Mouse (Mus musculus): Measurements from ENCODE around the gene Adgrg1. TPM values are rescaled to one million over a fixed set of nuclear protein-coding genes. Genes with fewer than 3 reads are reported as not detected.

Adgrg1 gene
- polyA plus RNA-seq (2012; rRNA removed), result 468 and 636 TPM in 2 replicates

DNA sequence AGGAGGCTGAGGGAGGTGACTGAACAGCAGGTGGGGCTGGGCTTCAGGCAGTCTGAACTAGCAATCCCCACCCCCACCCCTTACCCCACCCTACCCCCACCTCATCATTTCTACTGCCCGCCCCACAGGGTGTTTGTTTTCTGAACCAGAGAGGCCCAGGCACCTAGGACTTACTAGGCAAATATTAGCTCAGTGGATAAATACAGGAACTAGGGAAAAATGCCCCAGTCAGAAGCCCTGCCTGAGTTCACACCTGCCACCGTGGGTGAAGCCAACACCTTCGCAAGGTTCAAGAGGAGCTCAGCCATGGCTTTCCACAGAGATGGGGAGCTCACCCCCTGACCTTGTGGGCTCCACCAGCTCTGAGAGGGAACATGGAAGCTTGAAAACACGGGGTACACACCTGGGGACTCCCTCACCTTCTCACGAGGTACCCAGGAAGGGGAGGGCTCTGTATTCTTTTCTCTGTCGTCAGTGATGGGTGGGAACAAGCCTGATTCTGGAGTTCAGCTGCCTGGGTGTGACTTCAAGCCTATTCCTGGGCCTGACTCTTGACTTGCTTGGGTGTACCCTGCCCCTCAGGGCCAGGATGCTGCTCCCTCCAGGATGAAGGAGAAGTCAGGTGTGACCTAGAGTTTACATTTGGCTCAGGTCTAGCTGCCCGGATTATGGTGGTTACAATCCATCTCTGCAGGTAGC lies at the start of gene Adgrg1:
Gene Adgrg1 (plus strand): TSS at position 285 of the 699 bp plus-strand sequence.
- no peak for DNase-seq (ENCODE audit: low read depth)
- TF ChIP-seq POLR2A (IDR thresholded peaks at IDR 0.05; ENCODE audit: borderline replicate concordance, extremely low read depth, insufficient read depth, insufficient read length, poor library complexity, severe bottlenecking) (no peak), CTCF (IDR thresholded peaks at IDR 0.05; ENCODE audit: borderline replicate concordance, extremely low read depth, insufficient read depth, insufficient read length) (no peak)

DNA sequence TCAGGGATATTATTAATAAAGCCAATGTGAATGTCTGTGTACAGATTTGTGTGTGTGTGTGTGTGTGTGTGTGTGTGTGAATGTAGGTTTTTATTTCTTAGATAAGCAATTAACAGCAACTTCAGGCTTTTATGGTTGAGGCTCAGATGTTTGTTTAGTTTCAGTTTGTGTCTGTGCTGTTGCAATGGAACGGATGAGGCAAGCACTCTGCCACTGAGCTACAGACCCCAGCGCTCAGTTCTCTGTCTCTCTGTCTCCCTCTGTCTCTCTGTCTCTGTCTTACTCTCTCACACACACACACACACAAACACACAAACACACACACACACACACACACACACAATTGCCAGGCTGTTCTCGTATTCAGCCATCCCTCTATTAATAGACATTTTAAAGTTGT lies 46.3 kb upstream of the Adgrg1 start:
- TF ChIP-seq CTCF (IDR thresholded peaks at IDR 0.05; ENCODE audit: borderline replicate concordance, extremely low read depth, insufficient read depth, insufficient read length) (no peak), POLR2A (IDR thresholded peaks at IDR 0.05; ENCODE audit: borderline replicate concordance, extremely low read depth, insufficient read depth, insufficient read length, poor library complexity, severe bottlenecking) (no peak)
- DNase-seq (ENCODE audit: low read depth), result no peak

DNA sequence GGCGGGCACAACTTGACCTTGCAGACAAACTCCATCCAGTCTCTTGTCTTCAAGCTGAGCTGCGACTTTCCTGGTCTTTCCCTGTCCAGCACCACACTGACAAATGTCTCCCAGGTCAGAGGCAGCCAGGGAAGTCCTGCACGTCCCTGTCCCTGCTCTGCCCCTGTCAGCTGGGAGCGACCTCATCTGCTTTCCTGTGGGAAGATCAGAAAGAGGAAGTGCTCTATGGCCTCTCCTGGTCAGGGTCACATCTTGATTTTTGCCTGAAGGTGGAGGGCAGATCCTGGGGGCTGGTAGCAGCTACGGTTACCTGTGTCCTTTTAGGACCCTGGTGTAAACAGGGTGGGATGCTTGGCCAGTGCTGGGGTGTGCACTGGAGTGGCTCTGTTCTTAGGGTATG lies 40.6 kb upstream of the Adgrg1 start:
- no peak for DNase-seq (ENCODE audit: low read depth)

DNA sequence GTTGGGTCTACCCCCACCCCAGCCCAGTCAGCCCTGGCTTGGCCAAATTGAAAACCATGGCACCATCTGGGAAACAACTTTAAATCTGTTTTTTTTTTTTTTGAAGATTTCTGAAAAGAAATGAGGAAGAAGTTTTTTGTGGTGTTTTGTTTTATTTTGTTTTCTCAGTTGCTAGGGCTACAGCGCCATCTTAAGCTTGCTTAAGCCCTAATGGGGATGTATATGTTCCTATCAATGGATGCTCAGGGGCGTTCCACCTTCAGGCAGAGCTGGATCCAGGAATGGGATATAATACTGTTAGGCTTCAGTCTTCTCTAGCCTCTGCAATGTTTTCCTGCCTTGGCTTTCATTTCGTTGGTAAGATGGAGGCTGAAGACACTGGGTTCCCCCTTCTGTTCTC lies 39.4 kb upstream of the Adgrg1 start:
- TF ChIP-seq CTCF (IDR thresholded peaks at IDR 0.05; ENCODE audit: borderline replicate concordance, extremely low read depth, insufficient read depth, insufficient read length) (no peak), POLR2A (IDR thresholded peaks at IDR 0.05; ENCODE audit: borderline replicate concordance, extremely low read depth, insufficient read depth, insufficient read length, poor library complexity, severe bottlenecking) (no peak)
- no peak for DNase-seq (ENCODE audit: low read depth)

More for the DNA sequence above, 40.6 kb upstream of the Adgrg1 start:
- TF ChIP-seq POLR2A (IDR thresholded peaks at IDR 0.05; ENCODE audit: borderline replicate concordance, extremely low read depth, insufficient read depth, insufficient read length, poor library complexity, severe bottlenecking) (no peak), CTCF (IDR thresholded peaks at IDR 0.05; ENCODE audit: borderline replicate concordance, extremely low read depth, insufficient read depth, insufficient read length) (no peak)

DNA sequence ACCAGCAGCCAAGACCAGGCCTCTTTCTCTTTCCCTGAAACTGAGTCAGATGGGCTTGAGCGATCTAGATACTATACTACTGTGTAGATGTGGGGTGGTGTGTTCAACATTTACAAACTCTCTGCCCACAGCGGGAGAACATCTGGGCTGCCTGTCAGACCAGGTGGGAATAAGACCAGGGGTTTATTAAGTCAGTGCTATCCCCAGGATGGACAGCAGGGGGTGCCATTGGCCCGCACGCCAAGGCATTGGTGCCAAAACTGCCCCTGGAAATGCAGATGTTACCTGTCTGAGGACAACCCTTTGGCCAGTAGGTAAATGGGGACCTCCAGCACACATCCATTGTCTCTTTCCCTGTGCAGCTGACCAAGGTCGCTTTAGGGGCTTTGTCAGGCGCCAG lies 32.0 kb upstream of the Adgrg1 start:
- peak; percentile 70 for DNase-seq (ENCODE audit: low read depth)

DNA sequence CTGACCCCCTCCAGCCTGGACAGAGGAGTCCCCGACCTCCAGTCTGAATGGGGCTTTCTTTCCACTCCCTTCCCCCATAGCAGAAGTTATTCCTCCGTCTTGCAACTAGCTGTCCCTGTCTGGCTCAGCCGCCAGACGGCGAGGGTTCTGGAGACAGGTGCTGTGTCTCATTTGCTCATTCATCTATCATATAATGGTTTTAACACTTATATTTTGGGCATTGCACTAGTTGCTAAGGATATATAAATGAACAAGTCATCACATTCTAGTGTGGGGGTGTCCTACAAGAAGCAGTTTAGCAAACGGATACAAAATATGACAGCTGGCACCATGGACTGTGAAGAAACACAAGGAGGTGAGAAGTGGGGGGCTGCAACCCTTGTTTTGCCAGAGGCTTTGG lies 29.4 kb upstream of the Adgrg1 start:
- DNase-seq (ENCODE audit: low read depth), result peak; percentile 75
- TF ChIP-seq CTCF (IDR thresholded peaks at IDR 0.05; ENCODE audit: borderline replicate concordance, extremely low read depth, insufficient read depth, insufficient read length) (no peak), POLR2A (IDR thresholded peaks at IDR 0.05; ENCODE audit: borderline replicate concordance, extremely low read depth, insufficient read depth, insufficient read length, poor library complexity, severe bottlenecking) (no peak)

More for the DNA sequence above, 32.0 kb upstream of the Adgrg1 start:
- TF ChIP-seq CTCF (IDR thresholded peaks at IDR 0.05; ENCODE audit: borderline replicate concordance, extremely low read depth, insufficient read depth, insufficient read length), result peak; percentile 96
- TF ChIP-seq POLR2A (IDR thresholded peaks at IDR 0.05; ENCODE audit: borderline replicate concordance, extremely low read depth, insufficient read depth, insufficient read length, poor library complexity, severe bottlenecking), result no peak

DNA sequence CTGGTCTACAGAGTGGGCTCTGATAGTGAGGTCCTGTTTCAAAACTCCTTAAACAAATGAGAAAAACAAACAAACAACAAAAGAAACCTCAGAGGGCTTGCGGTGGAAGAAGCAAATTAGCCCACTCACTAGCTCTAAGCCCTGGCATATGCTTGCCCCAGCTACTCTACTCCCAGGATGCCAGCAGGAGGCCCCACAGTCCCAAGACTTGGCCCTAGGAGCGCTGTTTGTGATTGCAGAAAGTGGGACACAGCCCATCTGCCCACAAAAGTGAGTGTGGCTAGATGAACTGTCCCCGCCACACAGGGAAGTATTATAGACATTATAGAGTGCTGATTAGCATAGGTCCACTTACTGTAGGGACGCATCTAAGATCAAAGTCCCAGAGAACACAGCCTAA lies 26.1 kb upstream of the Adgrg1 start:
- no peak for TF ChIP-seq POLR2A (IDR thresholded peaks at IDR 0.05; ENCODE audit: borderline replicate concordance, extremely low read depth, insufficient read depth, insufficient read length, poor library complexity, severe bottlenecking)
- no peak for TF ChIP-seq CTCF (IDR thresholded peaks at IDR 0.05; ENCODE audit: borderline replicate concordance, extremely low read depth, insufficient read depth, insufficient read length)
- peak; percentile 10 for DNase-seq (ENCODE audit: low read depth)

DNA sequence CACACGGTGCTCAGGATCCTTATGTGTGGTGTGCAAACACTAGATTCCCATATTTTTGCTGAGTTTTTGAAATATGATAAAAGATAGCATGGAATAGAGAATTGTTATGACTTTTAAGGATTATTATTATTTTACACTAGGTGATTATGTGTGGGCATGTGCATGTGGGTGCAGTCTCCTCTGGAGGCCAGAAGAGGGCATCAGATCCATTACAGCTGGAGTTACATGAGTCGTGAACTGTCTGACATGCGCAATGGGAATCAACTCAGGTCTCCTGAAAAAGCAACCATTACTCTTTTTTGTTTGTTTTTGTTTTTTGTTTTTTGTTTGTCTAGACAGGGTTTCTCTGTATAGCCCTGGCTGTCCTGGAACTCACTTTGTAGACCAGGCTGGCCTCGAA lies 25.5 kb upstream of the Adgrg1 start:
- TF ChIP-seq POLR2A (IDR thresholded peaks at IDR 0.05; ENCODE audit: borderline replicate concordance, extremely low read depth, insufficient read depth, insufficient read length, poor library complexity, severe bottlenecking) (no peak), CTCF (IDR thresholded peaks at IDR 0.05; ENCODE audit: borderline replicate concordance, extremely low read depth, insufficient read depth, insufficient read length) (no peak; the same call in 1 of the 2 replicates)
- no peak for DNase-seq (ENCODE audit: low read depth)

DNA sequence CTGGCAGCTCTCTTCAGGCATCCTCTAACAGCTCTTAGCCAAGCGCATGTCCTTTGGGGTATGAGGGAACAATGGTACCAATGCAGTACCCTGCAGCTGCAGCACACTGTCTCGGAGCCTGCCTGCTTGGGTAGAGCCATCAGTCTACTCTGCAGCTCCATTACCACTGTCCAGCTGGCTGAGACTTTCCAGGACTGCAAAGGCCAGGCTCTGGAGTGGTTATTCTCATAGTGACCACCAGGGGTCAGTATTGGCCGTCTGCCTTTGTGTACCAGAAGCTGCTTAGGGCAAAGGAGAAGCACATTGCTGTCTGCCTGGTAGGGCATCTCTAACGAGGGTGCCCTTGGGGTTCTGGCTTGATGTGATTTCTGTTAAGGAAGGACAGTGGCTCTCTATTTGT lies 24.5 kb upstream of the Adgrg1 start:
- DNase-seq (ENCODE audit: low read depth), result peak; percentile 91
- TF ChIP-seq CTCF (IDR thresholded peaks at IDR 0.05; ENCODE audit: borderline replicate concordance, extremely low read depth, insufficient read depth, insufficient read length), result peak; percentile 97
- no peak for TF ChIP-seq POLR2A (IDR thresholded peaks at IDR 0.05; ENCODE audit: borderline replicate concordance, extremely low read depth, insufficient read depth, insufficient read length, poor library complexity, severe bottlenecking)

DNA sequence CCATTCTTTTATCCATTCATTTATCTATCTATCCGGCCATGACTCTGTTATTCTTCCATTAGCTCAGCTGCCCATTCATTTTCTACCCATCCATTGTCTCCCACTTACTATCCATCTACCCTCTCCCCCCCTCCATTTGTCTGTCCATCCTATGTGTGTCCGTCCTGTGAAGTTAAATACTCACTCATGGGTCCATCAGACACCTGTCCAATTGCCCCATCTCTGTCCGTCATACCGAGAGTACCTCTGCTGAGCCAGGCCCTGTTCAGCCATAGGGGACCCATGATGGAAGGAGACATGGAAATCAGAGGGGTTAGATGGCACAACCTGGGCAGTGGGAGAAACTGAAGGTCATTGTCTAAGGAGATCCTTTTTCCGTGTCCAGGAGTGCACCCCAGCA lies 24.1 kb upstream of the Adgrg1 start:
- no peak for DNase-seq (ENCODE audit: low read depth)
- no peak for TF ChIP-seq POLR2A (IDR thresholded peaks at IDR 0.05; ENCODE audit: borderline replicate concordance, extremely low read depth, insufficient read depth, insufficient read length, poor library complexity, severe bottlenecking)
- no peak for TF ChIP-seq CTCF (IDR thresholded peaks at IDR 0.05; ENCODE audit: borderline replicate concordance, extremely low read depth, insufficient read depth, insufficient read length)

DNA sequence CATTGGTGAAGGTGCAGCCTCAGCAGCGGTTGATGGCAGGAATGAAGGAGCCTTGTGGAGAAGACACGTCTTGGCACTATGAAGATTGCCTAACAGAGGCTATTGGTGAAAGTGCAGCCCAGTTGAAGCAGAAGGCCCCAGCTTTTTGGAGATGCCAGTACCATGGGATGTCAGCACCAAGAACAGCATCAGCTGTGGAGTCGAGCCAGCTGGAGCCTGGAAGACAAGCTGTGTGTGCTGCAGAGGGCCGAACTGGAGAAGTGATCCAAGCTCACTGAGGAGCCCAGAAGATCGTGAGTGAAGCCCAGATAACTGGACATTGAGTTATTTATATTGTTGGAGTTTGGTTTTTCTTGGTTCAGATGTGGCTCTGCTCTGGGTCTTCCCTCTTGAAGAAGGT lies 22.5 kb upstream of the Adgrg1 start:
- TF ChIP-seq POLR2A (IDR thresholded peaks at IDR 0.05; ENCODE audit: borderline replicate concordance, extremely low read depth, insufficient read depth, insufficient read length, poor library complexity, severe bottlenecking), result no peak
- TF ChIP-seq CTCF (IDR thresholded peaks at IDR 0.05; ENCODE audit: borderline replicate concordance, extremely low read depth, insufficient read depth, insufficient read length), result no peak
- no peak for DNase-seq (ENCODE audit: low read depth)

All from brain, embryonic 14.5 days (tissue).